Mouse (Mus musculus) bone marrow macrophage, adult 2 months (primary cell): ENCODE data around the gene Aggf1. TPM values are rescaled to one million over a fixed set of nuclear protein-coding genes. Genes with fewer than 3 reads are reported as not detected.

Experiments used
- H3K27ac ChIP-seq: 2 replicates; pipeline ENCODE4 v1.5.1; 2012; ENCODE audit warnings: low read depth, low read length; ENCODE audit not compliant: insufficient read depth
- H3K4me1 ChIP-seq: 2 replicates; pipeline ENCODE4 v1.6.1; 2012; ENCODE audit warnings: low read length; ENCODE audit not compliant: control insufficient read depth, insufficient read depth
- H3K4me3 ChIP-seq: 2 replicates; pipeline ENCODE4 v1.5.1; 2012; ENCODE audit warnings: mild to moderate bottlenecking, low read length, moderate library complexity; ENCODE audit not compliant: insufficient read depth
- CTCF ChIP-seq: IDR thresholded peaks from 2 replicates; pipeline ENCODE4 v1.5.1; 2012; ENCODE audit warnings: low read depth, mild to moderate bottlenecking, low read length, moderate library complexity
- POLR2A ChIP-seq: IDR thresholded peaks from 2 replicates; pipeline ENCODE4 v1.6.1; 2012; ENCODE audit warnings: mild to moderate bottlenecking, low read depth, low read length, borderline replicate concordance
- polyA plus RNA-seq: library from polyadenylated mRNA; stranded (reverse); fragments of >200 nt; gene quantifications from 2 replicates; pipeline ENCODE4 v1.2.4, GENCODE M21; 2012; ENCODE audit not compliant: missing spikeins, insufficient read depth, insufficient read length

The Aggf1 gene
- polyA plus RNA-seq, 1 experiment, result 38.1 TPM

DNA sequence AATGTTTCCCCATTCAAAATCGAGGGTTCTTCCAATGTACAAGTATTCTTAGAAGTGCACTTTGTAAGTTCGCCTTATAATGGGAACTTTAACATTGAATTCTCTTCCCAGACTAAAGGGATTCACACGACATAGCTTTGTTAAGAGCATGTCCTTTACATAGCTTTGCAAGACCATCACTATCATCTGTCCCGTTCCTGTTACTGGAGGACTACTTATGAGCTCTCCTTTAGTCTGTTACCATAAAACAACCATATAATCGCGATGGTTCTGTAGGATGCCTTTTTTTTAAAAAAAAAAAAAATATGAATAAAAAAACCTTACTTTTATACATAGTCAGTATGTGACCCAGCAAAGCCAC is 382 bp upstream of the Aggf1 start:
- Histone ChIP-seq H3K4me1 (peaks cover 11% of the 10 kb centered on the region), H3K4me3 (peak overlapping the region; percentile 74), H3K27ac (peak overlapping the region; percentile 80)
- no peak for TF ChIP-seq CTCF
- TF ChIP-seq POLR2A, result no peak

GRCm38 (mm10) chr13:95366356-95366755 is 8.8 kb downstream of the Aggf1 start:
- Histone ChIP-seq H3K27ac (no peak overlapping the region), H3K4me3 (no peak overlapping the region), H3K4me1 (no peaks in the 10 kb centered on the region)
- TF ChIP-seq POLR2A (no peak), CTCF (no peak)

DNA sequence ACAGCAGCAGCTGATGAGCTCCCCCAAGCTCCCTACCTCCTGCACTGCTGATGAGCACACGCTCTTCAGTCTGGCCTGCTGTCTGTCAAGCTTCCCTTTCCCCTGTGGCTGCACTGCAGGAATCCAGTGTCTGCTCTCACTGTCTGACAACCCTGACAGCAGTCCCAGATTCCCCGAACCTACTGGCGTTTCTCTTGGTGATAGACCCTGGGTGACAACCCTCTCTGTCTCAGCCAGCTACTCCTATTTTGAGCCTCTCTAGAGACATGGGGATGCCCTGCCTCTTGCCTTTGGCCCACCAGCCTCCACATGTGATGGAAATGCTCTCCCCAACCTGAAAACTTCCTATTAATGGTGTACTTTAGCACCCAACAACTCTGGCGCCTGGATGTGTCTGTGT is 11.7 kb downstream of the Aggf1 start:
- TF ChIP-seq CTCF, result no peak
- TF ChIP-seq POLR2A, result no peak
- Histone ChIP-seq H3K27ac (no peak overlapping the region), H3K4me3 (no peak overlapping the region), H3K4me1 (peaks cover 6% of the 10 kb centered on the region)

DNA sequence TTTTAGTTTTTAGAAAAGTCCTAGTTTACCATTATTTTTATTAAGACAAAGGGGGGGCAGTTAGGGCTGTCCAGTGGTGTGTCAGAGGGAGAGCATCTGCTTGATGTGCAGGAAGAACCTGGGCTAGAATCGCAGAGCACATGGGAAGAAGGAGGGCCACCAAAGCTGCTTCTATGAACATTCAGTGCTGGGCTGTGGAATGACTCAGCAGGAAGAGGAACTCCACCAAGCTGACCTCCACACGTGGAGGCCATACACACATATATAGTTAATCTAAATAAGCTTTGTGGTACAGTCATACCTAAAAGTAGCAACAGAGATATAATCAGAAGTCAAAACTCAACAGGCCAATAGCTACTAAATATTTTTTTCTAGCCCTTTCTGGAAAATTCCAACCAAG is 16.9 kb downstream of the Aggf1 start:
- TF ChIP-seq POLR2A (no peak), CTCF (no peak)
- peaks cover 11% of the 10 kb centered on the region for H3K4me1 ChIP-seq
- H3K27ac ChIP-seq, result peak overlapping the region; percentile 51
- H3K4me3 ChIP-seq, result no peak overlapping the region

DNA sequence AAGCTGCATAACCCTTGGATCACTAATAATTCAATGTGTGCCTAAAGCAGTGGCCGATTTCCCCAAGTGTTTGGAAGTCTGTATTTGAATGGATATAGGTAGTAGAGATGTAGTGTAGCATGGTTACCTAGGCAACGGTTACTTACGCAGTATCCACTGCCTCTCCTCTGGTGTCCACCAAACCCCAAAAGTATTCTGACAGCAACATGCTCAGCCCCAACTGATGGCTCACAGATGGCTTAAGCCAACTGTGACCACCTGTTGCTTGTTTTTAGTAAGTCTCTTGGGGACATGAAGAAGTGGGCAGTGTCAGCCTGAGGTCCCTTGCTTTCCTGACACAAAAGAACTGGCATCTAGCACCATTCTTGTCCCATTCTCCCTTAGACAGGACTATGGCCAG is 26.7 kb downstream of the Aggf1 start:
- no peak for TF ChIP-seq POLR2A
- no peak for TF ChIP-seq CTCF
- Histone ChIP-seq H3K4me1 (no peaks in the 10 kb centered on the region), H3K27ac (no peak overlapping the region), H3K4me3 (no peak overlapping the region)

- no peaks in the 10 kb centered on the region for H3K4me1 ChIP-seq
- no peak overlapping the region for H3K27ac ChIP-seq
- TF ChIP-seq POLR2A, result no peak
- TF ChIP-seq CTCF, result peak; percentile 88
- H3K4me3 ChIP-seq, result no peak overlapping the region
Observed at GRCm38 (mm10) chr13:95347018-95347696, 28.0 kb downstream of the Aggf1 start.

DNA sequence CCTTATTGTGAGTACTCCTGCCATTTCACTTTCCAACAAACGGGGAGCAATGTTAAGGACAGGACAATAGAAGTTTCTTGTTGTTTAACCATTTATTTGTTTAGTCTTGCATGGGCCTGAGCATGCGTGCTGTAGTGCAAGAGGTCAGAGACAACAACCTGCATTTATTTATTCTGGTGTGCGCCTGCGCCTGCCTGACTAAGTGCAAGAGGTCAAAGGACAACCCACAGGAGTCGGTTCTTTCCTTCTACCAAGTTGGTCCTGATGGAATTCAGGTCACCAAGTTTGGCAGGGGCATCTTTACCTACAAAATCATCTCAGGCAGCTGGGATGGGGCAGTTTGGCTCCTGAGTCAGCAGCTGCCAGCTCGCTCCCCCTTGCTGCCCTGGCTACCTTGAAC is 29.3 kb downstream of the Aggf1 start:
- no peak overlapping the region for H3K27ac ChIP-seq
- no peak overlapping the region for H3K4me3 ChIP-seq
- H3K4me1 ChIP-seq, result no peaks in the 10 kb centered on the region
- TF ChIP-seq CTCF (no peak), POLR2A (no peak)

- Histone ChIP-seq H3K4me1 (no peaks in the 10 kb centered on the region), H3K27ac (no peak overlapping the region), H3K4me3 (no peak overlapping the region)
- no peak for TF ChIP-seq CTCF
- no peak for TF ChIP-seq POLR2A
Observed at GRCm38 (mm10) chr13:95343470-95343869, 31.7 kb downstream of the Aggf1 start.

- no peak overlapping the region for H3K4me3 ChIP-seq
- H3K4me1 ChIP-seq, result no peaks in the 10 kb centered on the region
- TF ChIP-seq CTCF (no peak), POLR2A (no peak)
- H3K27ac ChIP-seq, result no peak overlapping the region
Observed at GRCm38 (mm10) chr13:95336122-95336677, 39.0 kb downstream of the Aggf1 start.

DNA sequence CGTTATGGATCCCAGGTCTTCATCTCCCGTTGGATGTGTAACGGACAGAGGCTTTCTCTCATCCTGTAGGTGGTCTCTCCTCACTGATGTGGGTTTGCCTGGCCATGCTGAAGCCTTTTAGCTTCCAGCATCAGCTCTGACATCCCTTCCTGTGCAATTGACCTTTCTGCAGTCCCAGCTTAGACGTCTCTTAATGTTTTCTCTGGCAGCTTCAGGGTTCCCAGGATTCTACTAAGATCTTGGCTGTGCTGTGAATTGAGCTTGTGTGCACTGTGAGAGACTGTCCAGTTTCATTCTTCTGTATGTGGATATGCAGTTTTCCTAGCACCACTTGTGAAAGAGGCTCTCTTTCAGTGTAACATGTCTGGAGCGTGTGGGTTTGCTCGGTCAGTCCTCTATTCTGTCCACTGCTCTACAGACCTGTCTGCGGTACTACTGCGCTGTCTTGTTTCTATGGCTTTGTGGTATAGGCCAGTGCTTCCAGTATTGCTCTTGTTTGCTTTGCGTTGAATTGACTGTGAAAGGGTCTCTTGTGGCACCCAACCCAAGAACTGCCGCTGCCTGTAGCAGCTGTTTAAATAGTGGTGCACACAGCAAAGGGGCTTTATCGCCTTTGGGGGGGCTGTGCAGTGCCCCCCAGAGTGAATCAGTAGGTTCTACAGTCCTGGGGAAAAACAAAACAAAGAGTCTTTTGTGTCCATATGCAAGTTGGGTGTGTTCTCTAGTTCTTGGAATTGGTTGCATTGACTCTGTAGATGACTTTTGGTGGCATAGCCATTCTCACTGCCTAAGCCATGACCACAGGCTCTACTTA is 42.9 kb downstream of the Aggf1 start:
- Histone ChIP-seq H3K27ac (no peak overlapping the region), H3K4me3 (no peak overlapping the region), H3K4me1 (no peaks in the 10 kb centered on the region; the same call in 1 of the 2 replicates)
- TF ChIP-seq CTCF (no peak), POLR2A (no peak)
